Mouse (Mus musculus): Measurements from ENCODE around the gene Rgs19. TPM values are rescaled to one million over a fixed set of nuclear protein-coding genes. Genes with fewer than 3 reads are reported as not detected.

The Rgs19 gene
- total and polyA plus RNA-seq, 2 experiments = 1.5 to 7.8 TPM

DNA sequence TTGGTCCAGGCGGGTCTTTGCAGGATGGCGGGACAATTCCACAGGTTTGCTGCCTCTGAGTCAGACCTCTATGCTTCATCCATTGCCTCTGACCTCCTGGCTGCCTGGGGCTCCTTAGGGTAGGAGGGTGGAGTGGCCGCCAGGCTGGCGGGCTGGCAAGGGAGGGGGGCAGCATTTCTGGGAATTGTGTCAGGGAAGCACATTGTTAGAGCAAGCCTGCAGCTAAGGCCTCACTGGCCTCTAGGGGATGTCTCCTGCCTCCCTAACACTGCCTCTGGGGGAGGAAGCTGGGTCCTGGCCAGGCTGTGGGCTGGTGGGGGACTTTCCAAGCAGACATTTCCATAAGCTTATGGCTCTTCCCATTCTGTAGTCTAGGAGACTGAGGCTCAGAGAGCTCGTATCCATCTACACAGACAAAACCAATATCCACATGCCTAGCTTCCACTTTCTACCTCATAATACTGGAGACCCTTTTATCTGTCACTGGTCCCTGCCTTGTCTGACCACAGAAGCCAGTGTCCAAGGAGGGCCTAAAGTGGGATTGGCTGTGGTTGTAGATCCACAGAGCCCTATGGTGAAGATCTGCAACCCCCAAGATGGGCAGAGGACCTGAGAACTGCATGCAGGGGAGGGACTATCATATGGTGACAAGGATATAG is 16.6 kb downstream of the Rgs19 start:
- Histone ChIP-seq H3K79me2 (ENCODE audit: control insufficient read depth, insufficient read depth, low read length) (no peaks in the 10 kb centered on the region), H3K9ac (ENCODE audit: low read depth, low read length) (no peak overlapping the region), H3K4me1 (ENCODE audit: control insufficient read depth, insufficient read depth, low read length) (peaks cover 8% of the 10 kb centered on the region; the same call in 1 of the 2 replicates), H3K27ac (replicated peaks; ENCODE audit: insufficient read depth, low read depth, low read length) (peak overlapping the region; percentile 77), H3K27me3 (ENCODE audit: control insufficient read depth, insufficient read depth, low read length) (no peaks in the 10 kb centered on the region), H3K4me3 (ENCODE audit: insufficient read depth, low read depth, low read length) (no peak overlapping the region), H3K36me3 (ENCODE audit: control insufficient read depth, insufficient read depth, low read length) (no peaks in the 10 kb centered on the region)
- no peak for TF ChIP-seq POLR2A (IDR thresholded peaks at IDR 0.05; ENCODE audit: extremely low read depth, insufficient read depth, low read length)
- TF ChIP-seq CTCF (IDR thresholded peaks at IDR 0.05; ENCODE audit: low read depth, low read length) = peak; percentile 24; the same call in 1 of the 2 replicates
- DNase-seq (ENCODE audit: extremely low read depth, low read depth, low spot score) = no peak
- 83% methylated on average over 5 of the region's 5 CpGs for WGBS

DNA sequence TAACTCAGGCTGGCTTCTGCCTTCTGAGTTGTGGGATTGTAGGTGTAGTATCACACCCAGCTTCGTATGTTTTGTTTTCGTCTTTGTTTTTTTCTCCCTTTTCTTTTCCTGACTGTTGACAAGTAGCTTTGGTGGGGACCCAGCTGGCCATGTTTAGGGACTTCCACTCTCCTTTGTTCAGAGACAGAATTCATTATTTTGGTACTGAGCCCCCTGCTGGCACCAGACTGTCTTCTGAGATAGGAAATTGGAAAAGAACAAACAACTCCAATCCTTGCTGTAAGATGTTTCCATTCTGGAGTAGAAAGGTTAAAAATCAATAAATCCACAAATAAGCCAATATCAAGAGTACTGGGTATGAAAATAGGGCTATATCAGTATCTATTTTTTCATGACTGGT is 17.4 kb downstream of the Rgs19 start:
- no peak for TF ChIP-seq CTCF (IDR thresholded peaks at IDR 0.05; ENCODE audit: low read depth, low read length)
- no peak for TF ChIP-seq POLR2A (IDR thresholded peaks at IDR 0.05; ENCODE audit: extremely low read depth, insufficient read depth, low read length)
- 0 out of 2 replicates have a peak overlapping the region, but pooled peaks have one; percentile 23 for H3K27ac ChIP-seq (replicated peaks; ENCODE audit: insufficient read depth, low read depth, low read length)
- no peaks in the 10 kb centered on the region for H3K79me2 ChIP-seq (ENCODE audit: control insufficient read depth, insufficient read depth, low read length)
- no peak overlapping the region for H3K9ac ChIP-seq (ENCODE audit: low read depth, low read length)
- 73% methylated on average over 2 of the region's 2 CpGs for WGBS
- DNase-seq (ENCODE audit: extremely low read depth, low read depth, low spot score) = no peak
- H3K36me3 ChIP-seq (ENCODE audit: control insufficient read depth, insufficient read depth, low read length) = no peaks in the 10 kb centered on the region
- peaks cover 2% of the 10 kb centered on the region for H3K27me3 ChIP-seq (ENCODE audit: control insufficient read depth, insufficient read depth, low read length)
- H3K4me1 ChIP-seq (ENCODE audit: control insufficient read depth, insufficient read depth, low read length) = peaks cover 8% of the 10 kb centered on the region; the same call in 1 of the 2 replicates
- H3K4me3 ChIP-seq (ENCODE audit: insufficient read depth, low read depth, low read length) = no peak overlapping the region

DNA sequence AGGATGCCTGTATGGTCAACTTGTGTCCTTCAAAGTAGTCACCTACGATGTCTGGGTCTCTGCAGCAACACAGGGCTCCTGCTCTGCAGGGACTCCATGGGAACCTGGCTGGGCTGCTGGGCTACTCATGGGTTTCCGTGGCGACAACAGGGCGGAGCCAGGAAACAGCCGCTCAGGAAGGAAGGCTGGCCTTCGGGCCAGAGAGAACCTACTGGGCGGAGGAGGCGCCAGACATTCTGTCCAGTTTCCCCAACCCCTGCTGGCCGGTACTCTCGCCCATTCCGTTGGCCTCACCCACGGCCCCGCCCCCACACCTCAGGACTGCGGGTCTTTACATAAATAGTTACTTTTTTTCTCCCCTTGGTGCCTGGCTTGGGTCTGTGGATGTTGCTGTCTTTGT is 18.3 kb downstream of the Rgs19 start:
- 8% methylated on average over 14 of the region's 14 CpGs for WGBS
- DNase-seq (ENCODE audit: extremely low read depth, low read depth, low spot score) = peak; percentile 17
- H3K9ac ChIP-seq (ENCODE audit: low read depth, low read length) = no peak overlapping the region
- H3K4me3 ChIP-seq (ENCODE audit: insufficient read depth, low read depth, low read length) = no peak overlapping the region
- H3K36me3 ChIP-seq (ENCODE audit: control insufficient read depth, insufficient read depth, low read length) = no peaks in the 10 kb centered on the region
- TF ChIP-seq POLR2A (IDR thresholded peaks at IDR 0.05; ENCODE audit: extremely low read depth, insufficient read depth, low read length) (no peak), CTCF (IDR thresholded peaks at IDR 0.05; ENCODE audit: low read depth, low read length) (0 out of 2 replicates have a peak, but pooled peaks have one; percentile 9)
- H3K4me1 ChIP-seq (ENCODE audit: control insufficient read depth, insufficient read depth, low read length) = peaks cover 6% of the 10 kb centered on the region; the same call in 1 of the 2 replicates
- peaks cover 4% of the 10 kb centered on the region; the same call in 1 of the 2 replicates for H3K79me2 ChIP-seq (ENCODE audit: control insufficient read depth, insufficient read depth, low read length)
- H3K27ac ChIP-seq (replicated peaks; ENCODE audit: insufficient read depth, low read depth, low read length) = peak overlapping the region; percentile 62
- H3K27me3 ChIP-seq (ENCODE audit: control insufficient read depth, insufficient read depth, low read length) = peaks cover 10% of the 10 kb centered on the region

DNA sequence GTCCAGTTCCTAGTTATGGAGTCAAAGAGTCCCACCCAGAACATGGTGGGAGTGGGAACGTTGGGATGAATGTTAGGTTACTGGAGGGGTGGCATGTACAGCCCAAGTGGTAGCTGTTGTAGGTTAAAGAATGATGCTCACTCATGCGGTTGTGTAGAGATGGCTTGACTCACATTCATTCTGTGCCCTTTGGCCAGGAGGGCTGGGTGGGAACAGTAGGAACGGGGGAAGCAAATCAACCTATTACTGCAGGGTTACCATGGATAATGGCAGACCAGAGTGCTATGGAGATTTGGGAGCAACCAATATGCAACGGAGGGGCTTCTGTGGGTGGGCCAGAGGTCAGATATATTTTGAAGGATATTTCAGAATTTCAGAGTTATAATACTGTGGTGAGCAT is 18.8 kb downstream of the Rgs19 start:
- peaks cover 15% of the 10 kb centered on the region for H3K27me3 ChIP-seq (ENCODE audit: control insufficient read depth, insufficient read depth, low read length)
- H3K4me3 ChIP-seq (ENCODE audit: insufficient read depth, low read depth, low read length) = no peak overlapping the region
- peaks cover 4% of the 10 kb centered on the region; the same call in 1 of the 2 replicates for H3K79me2 ChIP-seq (ENCODE audit: control insufficient read depth, insufficient read depth, low read length)
- TF ChIP-seq POLR2A (IDR thresholded peaks at IDR 0.05; ENCODE audit: extremely low read depth, insufficient read depth, low read length) (no peak), CTCF (IDR thresholded peaks at IDR 0.05; ENCODE audit: low read depth, low read length) (no peak)
- H3K4me1 ChIP-seq (ENCODE audit: control insufficient read depth, insufficient read depth, low read length) = peaks cover 6% of the 10 kb centered on the region; the same call in 1 of the 2 replicates
- H3K27ac ChIP-seq (replicated peaks; ENCODE audit: insufficient read depth, low read depth, low read length) = peak overlapping the region; percentile 59; the same call in 1 of the 2 replicates
- DNase-seq (ENCODE audit: extremely low read depth, low read depth, low spot score) = no peak
- 78% methylated on average over 4 of the region's 4 CpGs for WGBS
- H3K9ac ChIP-seq (ENCODE audit: low read depth, low read length) = no peak overlapping the region
- H3K36me3 ChIP-seq (ENCODE audit: control insufficient read depth, insufficient read depth, low read length) = no peaks in the 10 kb centered on the region

DNA sequence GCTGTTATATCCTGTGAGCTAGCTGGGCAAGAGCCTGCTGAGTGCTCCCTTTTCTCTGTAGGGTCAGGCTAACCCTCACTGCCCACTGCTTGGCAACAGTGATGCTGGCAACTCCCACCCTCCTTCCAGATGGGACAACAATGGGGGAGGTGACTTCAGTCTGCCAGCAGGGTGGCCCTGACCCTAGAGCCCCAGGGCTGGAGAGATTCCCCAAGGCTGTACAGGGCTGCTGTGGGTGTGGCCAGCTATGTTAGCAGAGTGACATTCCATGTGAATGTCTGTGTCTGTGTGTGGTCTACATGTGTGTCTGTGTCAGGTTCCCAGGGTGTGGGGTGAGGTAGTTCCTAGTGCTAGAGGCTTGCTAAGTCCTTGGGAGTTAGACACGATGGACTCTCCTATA is 20.3 kb downstream of the Rgs19 start:
- H3K79me2 ChIP-seq (ENCODE audit: control insufficient read depth, insufficient read depth, low read length) = peaks cover 4% of the 10 kb centered on the region; the same call in 1 of the 2 replicates
- no peak overlapping the region for H3K4me3 ChIP-seq (ENCODE audit: insufficient read depth, low read depth, low read length)
- no peak for TF ChIP-seq CTCF (IDR thresholded peaks at IDR 0.05; ENCODE audit: low read depth, low read length)
- no peak for TF ChIP-seq POLR2A (IDR thresholded peaks at IDR 0.05; ENCODE audit: extremely low read depth, insufficient read depth, low read length)
- DNase-seq (ENCODE audit: extremely low read depth, low read depth, low spot score) = no peak
- no peaks in the 10 kb centered on the region for H3K4me1 ChIP-seq (ENCODE audit: control insufficient read depth, insufficient read depth, low read length)
- no peaks in the 10 kb centered on the region for H3K36me3 ChIP-seq (ENCODE audit: control insufficient read depth, insufficient read depth, low read length)
- H3K27ac ChIP-seq (replicated peaks; ENCODE audit: insufficient read depth, low read depth, low read length) = 0 out of 2 replicates have a peak overlapping the region, but pooled peaks have one; percentile 9
- H3K27me3 ChIP-seq (ENCODE audit: control insufficient read depth, insufficient read depth, low read length) = peaks cover 15% of the 10 kb centered on the region
- no peak overlapping the region for H3K9ac ChIP-seq (ENCODE audit: low read depth, low read length)
- 50% methylated on average over 1 of the region's 1 CpGs for WGBS

DNA sequence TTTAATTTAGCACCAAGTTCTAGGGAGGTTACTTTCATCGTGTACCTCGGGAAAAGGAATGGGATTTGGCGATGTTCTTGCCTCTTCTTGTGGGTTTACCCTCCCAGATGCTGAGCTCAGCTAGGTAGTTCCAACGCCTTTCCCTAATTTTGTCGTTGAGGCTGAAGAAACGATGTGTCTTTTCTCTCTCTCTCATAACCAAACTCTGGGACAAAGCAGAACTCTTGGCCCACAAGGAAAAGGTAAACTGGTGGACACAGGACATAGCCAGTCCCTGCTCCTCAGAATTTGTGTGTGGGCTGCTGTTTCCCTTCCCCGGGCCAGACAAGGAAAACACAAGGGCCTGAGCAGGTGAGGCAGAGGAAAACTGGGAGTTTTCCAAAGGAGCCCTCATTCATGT is 21.8 kb downstream of the Rgs19 start:
- Histone ChIP-seq H3K79me2 (ENCODE audit: control insufficient read depth, insufficient read depth, low read length) (peaks cover 4% of the 10 kb centered on the region; the same call in 1 of the 2 replicates), H3K27me3 (ENCODE audit: control insufficient read depth, insufficient read depth, low read length) (peaks cover 15% of the 10 kb centered on the region), H3K27ac (replicated peaks; ENCODE audit: insufficient read depth, low read depth, low read length) (no peak overlapping the region), H3K4me3 (ENCODE audit: insufficient read depth, low read depth, low read length) (no peak overlapping the region), H3K9ac (ENCODE audit: low read depth, low read length) (no peak overlapping the region), H3K36me3 (ENCODE audit: control insufficient read depth, insufficient read depth, low read length) (no peaks in the 10 kb centered on the region), H3K4me1 (ENCODE audit: control insufficient read depth, insufficient read depth, low read length) (no peaks in the 10 kb centered on the region)
- DNase-seq (ENCODE audit: extremely low read depth, low read depth, low spot score) = no peak
- TF ChIP-seq CTCF (IDR thresholded peaks at IDR 0.05; ENCODE audit: low read depth, low read length) (no peak), POLR2A (IDR thresholded peaks at IDR 0.05; ENCODE audit: extremely low read depth, insufficient read depth, low read length) (no peak)
- WGBS = 38% methylated on average over 7 of the region's 7 CpGs

Data from liver, adult 2 months (tissue).